Mouse (Mus musculus): ENCODE measurements around the gene Ccdc85b.

Ccdc85b gene

DNA sequence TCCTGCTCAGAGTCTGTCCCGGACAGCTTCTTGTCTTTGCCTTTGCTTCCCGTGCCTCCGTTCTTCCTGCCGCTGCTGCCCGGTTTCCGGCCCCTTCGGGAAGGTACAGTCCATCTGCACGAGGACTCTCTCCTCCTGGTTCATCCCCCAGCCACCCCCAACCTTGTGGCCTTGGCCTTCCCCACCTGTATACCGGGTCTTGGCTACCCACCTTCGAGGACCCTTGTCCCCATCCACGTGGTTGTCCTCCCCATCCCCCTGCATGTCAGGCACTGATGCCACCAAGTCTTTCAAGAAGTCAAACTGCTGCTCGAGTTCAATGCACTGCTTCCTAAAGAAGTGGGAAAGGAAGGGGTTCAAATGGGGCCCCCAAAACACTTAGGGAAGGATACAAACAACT, 34.1 kb downstream of the Ccdc85b start:
- no peak for DNase-seq

- DNase-seq: no peak
These were observed 34.7 kb downstream of the Ccdc85b start for GRCm38 (mm10) chr19:5422895-5423443.

DNA sequence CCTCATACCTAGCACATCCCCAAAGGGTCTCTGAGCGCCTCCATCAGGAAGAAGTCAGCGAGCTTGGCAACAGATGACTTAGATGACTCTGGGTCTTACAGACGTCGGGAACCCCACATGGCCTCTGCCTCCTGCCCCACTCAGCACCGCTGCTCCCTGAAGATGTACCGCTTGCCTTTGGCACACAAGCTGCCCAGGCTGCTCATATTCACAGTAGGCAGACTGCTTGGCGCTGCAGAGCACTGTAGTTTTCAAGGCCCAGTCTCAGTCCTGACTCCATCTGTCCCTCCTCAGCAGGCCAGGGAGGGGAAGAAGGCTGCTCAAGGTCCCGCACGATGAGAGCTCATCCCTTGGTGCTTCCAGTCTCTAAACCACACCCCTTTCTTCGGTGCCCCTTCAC, 35.4 kb downstream of the Ccdc85b start:
- DNase-seq: no peak

DNA sequence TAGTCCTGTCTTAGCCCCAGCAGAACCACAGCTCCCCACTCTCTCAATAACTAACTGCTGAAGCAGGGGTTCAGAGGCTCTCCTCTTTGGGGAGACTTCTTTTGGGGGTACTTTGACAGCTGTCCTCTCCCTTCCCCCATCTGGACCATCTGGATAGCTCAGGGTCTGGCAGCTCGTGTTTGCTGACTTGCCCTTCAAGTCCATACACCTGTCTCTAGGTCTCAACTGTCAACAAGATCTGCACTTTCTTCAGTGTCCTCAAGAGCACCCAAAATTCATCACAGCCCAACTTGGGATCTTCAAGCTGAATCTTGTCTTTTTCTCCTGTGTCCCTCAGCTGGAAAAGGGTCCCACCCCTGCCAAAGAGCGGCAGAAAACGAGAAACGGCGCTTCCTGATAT, 35.9 kb downstream of the Ccdc85b start:
- DNase-seq: no peak

DNA sequence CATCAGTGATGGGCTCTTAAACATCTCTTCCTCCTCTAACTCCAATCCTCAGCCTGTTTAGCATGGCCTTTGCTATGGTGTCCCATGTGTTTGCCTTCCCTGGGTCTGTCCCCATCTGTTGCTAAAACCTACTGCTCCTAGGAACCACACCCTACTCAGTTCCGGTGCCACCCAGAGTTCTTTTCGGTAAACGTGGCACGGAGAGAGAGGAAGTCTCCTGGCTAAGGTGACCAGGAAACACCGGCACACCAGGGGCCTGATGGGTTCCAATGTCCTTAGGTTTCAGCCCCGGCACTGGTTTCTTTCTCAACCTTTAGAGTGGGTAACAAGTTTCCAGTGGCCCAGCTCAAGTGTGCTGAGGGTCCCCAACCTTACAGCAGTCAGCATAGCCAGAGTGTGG, 37.1 kb downstream of the Ccdc85b start:
- DNase-seq: no peak

DNA sequence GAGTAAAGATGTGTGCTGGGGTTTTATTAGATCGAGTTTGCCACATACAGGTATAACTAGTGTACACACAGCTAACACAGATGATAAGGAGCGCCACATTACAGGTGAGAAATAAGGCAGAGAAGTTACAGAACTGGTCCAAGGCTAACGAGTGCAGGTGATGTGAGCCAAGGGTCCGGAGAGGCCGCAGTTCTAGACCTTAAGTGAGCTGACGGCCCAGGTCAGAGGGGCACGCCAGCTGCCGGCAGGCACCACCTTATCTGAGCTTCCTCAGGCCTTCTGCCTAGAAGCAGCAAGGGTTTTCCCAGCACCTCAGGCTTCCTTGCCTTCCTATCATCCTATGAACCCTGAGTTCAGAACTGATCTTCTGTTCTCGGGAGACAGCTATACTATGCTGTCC, 38.1 kb downstream of the Ccdc85b start:
- no peak for DNase-seq

- no peak for DNase-seq
These were observed 38.8 kb downstream of the Ccdc85b start for GRCm38 (mm10) chr19:5418750-5419466.

DNA sequence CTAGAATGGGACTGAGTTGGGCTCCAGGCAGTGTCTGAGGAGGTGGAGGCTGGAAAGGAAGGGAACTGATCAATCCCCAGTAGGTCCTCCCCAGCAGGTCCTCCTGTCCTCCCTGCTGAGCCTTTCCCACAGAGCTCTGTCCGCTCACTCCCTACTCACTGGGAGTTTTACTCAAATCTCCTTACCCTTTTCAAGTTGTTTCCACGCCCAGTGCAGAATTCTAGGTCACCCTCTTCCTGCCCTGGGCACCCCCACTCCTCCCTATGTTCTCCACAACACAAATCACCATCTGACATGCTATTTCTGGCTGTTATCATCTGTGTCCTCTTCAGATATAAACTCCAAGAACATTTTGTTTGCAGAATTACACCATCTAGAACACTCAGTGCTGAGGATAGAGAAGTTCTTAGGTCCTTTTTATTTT, 43.1 kb downstream of the Ccdc85b start:
- peak; percentile 41 for DNase-seq

GRCm38 (mm10) chr19:5413840-5414239, 43.9 kb downstream of the Ccdc85b start:
- DNase-seq: no peak

GRCm38 (mm10) chr19:5411961-5412360, 45.7 kb downstream of the Ccdc85b start:
- DNase-seq: no peak

DNA sequence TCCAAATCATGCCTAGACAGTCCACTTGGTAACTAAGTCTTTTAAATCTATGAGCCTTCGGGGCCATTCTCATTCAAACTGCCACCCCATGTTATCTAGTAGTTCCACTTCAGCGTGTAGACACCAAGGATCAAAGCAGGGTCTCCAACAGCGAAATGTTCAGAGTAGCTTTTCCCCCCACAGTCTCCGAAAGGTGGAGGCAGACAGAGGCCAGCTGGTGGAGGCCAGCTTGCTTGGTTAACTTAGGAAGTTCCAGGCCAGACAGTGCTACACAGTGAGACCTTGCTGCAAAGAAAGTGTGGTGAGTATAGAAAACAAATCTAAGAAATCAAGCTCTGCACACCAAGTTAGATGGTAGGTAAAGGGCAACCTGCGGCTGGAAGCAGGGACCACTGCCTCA, 47.1 kb downstream of the Ccdc85b start:
- DNase-seq: no peak

GRCm38 (mm10) chr19:5409068-5409467, 48.6 kb downstream of the Ccdc85b start:
- DNase-seq: no peak

GRCm38 (mm10) chr19:5408057-5409001, 49.4 kb downstream of the Ccdc85b start:
- DNase-seq: peak; percentile 49

DNA sequence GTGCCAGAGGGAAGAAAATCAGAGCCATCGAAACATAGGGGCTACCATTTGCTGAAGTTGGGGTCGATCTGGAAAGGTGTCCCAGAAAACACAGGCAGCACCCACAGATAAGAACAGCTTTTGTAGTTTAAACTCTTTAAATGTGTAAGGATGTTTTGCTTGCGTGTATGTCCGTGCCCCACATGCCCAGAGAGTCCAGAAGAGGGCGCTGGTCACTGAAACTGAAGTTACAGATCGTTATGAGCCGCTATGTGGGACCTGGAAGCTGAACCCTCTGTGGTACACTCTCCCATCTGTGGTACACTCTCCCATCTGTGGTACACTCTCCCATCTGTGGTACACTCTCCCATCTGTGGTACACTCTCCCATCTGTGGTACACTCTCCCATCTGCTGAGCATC, 50.6 kb downstream of the Ccdc85b start:
- DNase-seq: peak; percentile 59

- peak; percentile 85 for DNase-seq
These were observed 51.1 kb downstream of the Ccdc85b start for GRCm38 (mm10) chr19:5406531-5407126.

GRCm38 (mm10) chr19:5405924-5406323, 51.8 kb downstream of the Ccdc85b start:
- no peak for DNase-seq

All from kidney, adult 11 months (tissue).